Mouse (Mus musculus): ENCODE data around the gene Lrfn5. TPM values are rescaled to one million over a fixed set of nuclear protein-coding genes. Genes with fewer than 3 reads are reported as not detected.

Lrfn5 gene
- polyA plus RNA-seq, 1 experiment: not detected

- TF ChIP-seq POLR2A (IDR thresholded peaks at IDR 0.05; ENCODE audit: borderline replicate concordance, control insufficient read depth, low read depth, low read length) (no peak), CTCF (IDR thresholded peaks at IDR 0.05; ENCODE audit: control insufficient read depth, insufficient read depth, low read length) (no peak)
- H3K27ac ChIP-seq (ENCODE audit: control insufficient read depth, insufficient read depth, low read depth, low read length, poor library complexity): no peak overlapping the region
- no peaks in the 10 kb centered on the region for H3K4me1 ChIP-seq (ENCODE audit: control insufficient read depth, insufficient read depth, low read length)
- WGBS: 77% methylated on average over 3 of the region's 3 CpGs
- no peak overlapping the region for H3K4me3 ChIP-seq (replicated peaks; ENCODE audit: control insufficient read depth, low read depth, low read length)
Measured at GRCm38 (mm10) chr12:61607871-61608270, 84.9 kb downstream of the Lrfn5 start.

DNA sequence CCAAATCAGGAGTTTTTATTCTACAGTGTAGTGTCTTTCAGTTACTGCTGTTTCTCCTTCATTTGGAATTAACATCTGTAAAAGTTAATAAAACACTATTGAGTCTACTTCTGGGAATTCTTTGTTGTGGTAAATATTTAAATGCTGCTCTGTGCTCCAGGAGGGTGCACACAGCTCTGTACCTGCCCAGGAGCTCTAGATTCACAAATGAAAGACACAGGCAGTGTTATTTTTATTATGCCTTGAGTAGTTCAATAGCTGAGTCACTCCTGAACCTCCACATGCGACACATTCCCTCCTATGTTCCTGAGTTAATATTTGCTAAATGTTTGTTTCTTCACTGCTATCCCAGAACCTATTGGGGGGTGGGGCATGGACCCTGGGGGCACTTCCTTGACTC lies 87.1 kb downstream of the Lrfn5 start:
- Histone ChIP-seq H3K27ac (ENCODE audit: control insufficient read depth, insufficient read depth, low read depth, low read length, poor library complexity) (no peak overlapping the region), H3K4me3 (replicated peaks; ENCODE audit: control insufficient read depth, low read depth, low read length) (no peak overlapping the region), H3K4me1 (ENCODE audit: control insufficient read depth, insufficient read depth, low read length) (no peaks in the 10 kb centered on the region)
- TF ChIP-seq POLR2A (IDR thresholded peaks at IDR 0.05; ENCODE audit: borderline replicate concordance, control insufficient read depth, low read depth, low read length): no peak
- no peak for TF ChIP-seq CTCF (IDR thresholded peaks at IDR 0.05; ENCODE audit: control insufficient read depth, insufficient read depth, low read length)
- 72% methylated on average over 1 of the region's 1 CpGs for WGBS

DNA sequence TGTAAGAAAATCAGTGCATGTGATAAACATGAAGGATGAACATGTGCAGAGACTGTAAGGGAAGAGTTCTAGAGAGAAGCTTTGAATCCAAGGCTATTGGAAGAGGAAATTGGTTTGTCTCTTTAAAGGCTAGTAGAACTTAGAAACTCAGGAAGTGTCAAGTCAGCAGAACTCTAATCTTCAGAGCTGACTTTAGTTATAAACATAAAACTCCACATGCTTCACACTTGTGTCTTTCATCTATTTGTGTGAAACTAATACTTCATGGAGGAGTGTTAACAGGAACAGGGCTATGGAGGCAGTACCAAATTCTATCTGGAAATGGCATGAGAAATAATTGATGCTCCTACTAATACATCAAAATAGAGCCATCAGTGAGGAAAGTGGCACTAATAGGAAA lies 101.6 kb downstream of the Lrfn5 start:
- Histone ChIP-seq H3K4me3 (replicated peaks; ENCODE audit: control insufficient read depth, low read depth, low read length) (no peak overlapping the region), H3K27ac (ENCODE audit: control insufficient read depth, insufficient read depth, low read depth, low read length, poor library complexity) (no peak overlapping the region), H3K4me1 (ENCODE audit: control insufficient read depth, insufficient read depth, low read length) (no peaks in the 10 kb centered on the region)
- TF ChIP-seq POLR2A (IDR thresholded peaks at IDR 0.05; ENCODE audit: borderline replicate concordance, control insufficient read depth, low read depth, low read length) (no peak), CTCF (IDR thresholded peaks at IDR 0.05; ENCODE audit: control insufficient read depth, insufficient read depth, low read length) (no peak)

- Histone ChIP-seq H3K4me3 (replicated peaks; ENCODE audit: control insufficient read depth, low read depth, low read length) (no peak overlapping the region), H3K4me1 (ENCODE audit: control insufficient read depth, insufficient read depth, low read length) (no peaks in the 10 kb centered on the region), H3K27ac (ENCODE audit: control insufficient read depth, insufficient read depth, low read depth, low read length, poor library complexity) (no peak overlapping the region)
- 77% methylated on average over 5 of the region's 5 CpGs for WGBS
- TF ChIP-seq CTCF (IDR thresholded peaks at IDR 0.05; ENCODE audit: control insufficient read depth, insufficient read depth, low read length) (no peak), POLR2A (IDR thresholded peaks at IDR 0.05; ENCODE audit: borderline replicate concordance, control insufficient read depth, low read depth, low read length) (no peak)
Measured at GRCm38 (mm10) chr12:61654380-61654779, 131.4 kb downstream of the Lrfn5 start.

GRCm38 (mm10) chr12:61723158-61723557 lies 200.2 kb downstream of the Lrfn5 start:
- Histone ChIP-seq H3K4me3 (replicated peaks; ENCODE audit: control insufficient read depth, low read depth, low read length) (no peak overlapping the region), H3K4me1 (ENCODE audit: control insufficient read depth, insufficient read depth, low read length) (no peaks in the 10 kb centered on the region), H3K27ac (ENCODE audit: control insufficient read depth, insufficient read depth, low read depth, low read length, poor library complexity) (no peak overlapping the region)
- no peak for TF ChIP-seq CTCF (IDR thresholded peaks at IDR 0.05; ENCODE audit: control insufficient read depth, insufficient read depth, low read length)
- no peak for TF ChIP-seq POLR2A (IDR thresholded peaks at IDR 0.05; ENCODE audit: borderline replicate concordance, control insufficient read depth, low read depth, low read length)

DNA sequence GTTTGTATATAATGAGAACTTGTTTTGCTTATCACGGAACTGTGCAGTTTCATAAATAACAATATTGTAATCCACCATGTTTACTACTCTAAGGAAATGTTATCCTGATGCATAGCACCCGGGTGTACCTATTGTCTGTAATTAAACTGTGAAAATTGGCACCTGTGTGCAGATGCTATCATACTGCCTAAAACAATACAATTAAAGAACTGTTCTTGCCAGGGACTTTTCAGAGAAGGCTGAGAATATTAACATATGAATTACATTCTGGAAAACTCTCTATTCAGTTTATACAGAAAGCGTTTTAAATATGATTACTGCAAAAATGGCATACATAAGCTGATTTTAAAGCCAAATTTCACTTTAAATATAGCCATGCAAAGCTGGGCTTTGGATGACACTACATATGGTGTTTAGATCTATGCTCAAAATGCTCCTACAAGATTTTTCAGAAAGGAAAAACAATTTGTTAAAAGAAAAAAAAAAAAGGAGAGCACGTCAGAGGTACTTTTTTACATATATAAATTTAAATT lies 284.2 kb downstream of the Lrfn5 start:
- Histone ChIP-seq H3K4me3 (replicated peaks; ENCODE audit: control insufficient read depth, low read depth, low read length) (no peak overlapping the region), H3K27ac (ENCODE audit: control insufficient read depth, insufficient read depth, low read depth, low read length, poor library complexity) (no peak overlapping the region), H3K4me1 (ENCODE audit: control insufficient read depth, insufficient read depth, low read length) (no peaks in the 10 kb centered on the region)
- no peak for TF ChIP-seq CTCF (IDR thresholded peaks at IDR 0.05; ENCODE audit: control insufficient read depth, insufficient read depth, low read length)
- TF ChIP-seq POLR2A (IDR thresholded peaks at IDR 0.05; ENCODE audit: borderline replicate concordance, control insufficient read depth, low read depth, low read length): no peak
- 72% methylated on average over 4 of the region's 4 CpGs for WGBS

DNA sequence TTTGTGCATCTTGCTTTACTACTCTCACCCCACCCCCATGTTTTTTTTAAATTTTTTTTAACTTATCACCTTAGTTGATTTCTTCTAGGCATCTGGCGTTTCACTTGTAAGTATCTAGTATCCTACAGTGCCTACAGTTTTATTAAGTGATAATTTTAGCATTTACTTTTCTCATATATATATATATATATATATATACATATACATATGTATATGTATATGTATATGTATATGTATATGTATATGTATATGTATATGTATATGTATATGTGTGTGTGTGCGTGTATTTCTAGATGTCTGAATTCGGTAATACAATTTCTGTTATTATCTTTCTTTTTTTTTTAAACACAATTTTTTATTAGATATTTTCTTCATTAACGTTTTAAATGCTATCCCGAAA lies 300.7 kb downstream of the Lrfn5 start:
- TF ChIP-seq POLR2A (IDR thresholded peaks at IDR 0.05; ENCODE audit: borderline replicate concordance, control insufficient read depth, low read depth, low read length) (no peak), CTCF (IDR thresholded peaks at IDR 0.05; ENCODE audit: control insufficient read depth, insufficient read depth, low read length) (no peak)
- Histone ChIP-seq H3K4me3 (replicated peaks; ENCODE audit: control insufficient read depth, low read depth, low read length) (no peak overlapping the region), H3K4me1 (ENCODE audit: control insufficient read depth, insufficient read depth, low read length) (no peaks in the 10 kb centered on the region), H3K27ac (ENCODE audit: control insufficient read depth, insufficient read depth, low read depth, low read length, poor library complexity) (no peak overlapping the region)
- WGBS: 77% methylated on average over 5 of the region's 5 CpGs

DNA sequence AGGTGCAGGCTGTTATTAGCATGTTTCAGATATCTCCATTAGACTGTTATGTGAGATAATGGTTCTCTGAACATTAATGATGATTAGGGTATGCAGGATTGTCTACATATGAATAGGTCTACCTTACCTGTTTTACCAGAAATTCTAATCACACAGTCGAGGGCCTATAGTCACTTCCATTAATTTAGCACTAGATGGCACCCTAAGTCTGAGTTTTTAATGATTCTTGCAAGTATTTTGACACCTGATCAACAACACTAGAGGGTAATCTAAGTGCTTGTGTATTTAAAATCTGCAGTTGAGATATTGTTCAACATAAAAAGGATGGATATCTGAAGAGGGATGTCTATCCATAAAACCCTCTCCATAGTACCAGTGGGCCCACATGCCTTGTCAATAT lies 303.4 kb downstream of the Lrfn5 start:
- H3K4me3 ChIP-seq (replicated peaks; ENCODE audit: control insufficient read depth, low read depth, low read length): no peak overlapping the region
- WGBS: 3% methylated on average over 1 of the region's 1 CpGs
- no peak for TF ChIP-seq CTCF (IDR thresholded peaks at IDR 0.05; ENCODE audit: control insufficient read depth, insufficient read depth, low read length)
- TF ChIP-seq POLR2A (IDR thresholded peaks at IDR 0.05; ENCODE audit: borderline replicate concordance, control insufficient read depth, low read depth, low read length): no peak
- no peaks in the 10 kb centered on the region for H3K4me1 ChIP-seq (ENCODE audit: control insufficient read depth, insufficient read depth, low read length)
- H3K27ac ChIP-seq (ENCODE audit: control insufficient read depth, insufficient read depth, low read depth, low read length, poor library complexity): no peak overlapping the region
